Mouse (Mus musculus): Measurements from ENCODE around the gene Ssmem1. TPM values are rescaled to one million over a fixed set of nuclear protein-coding genes. Genes with fewer than 3 reads are reported as not detected.
A peak's percentile ranks its signal among the peaks of the same experiment; 100 is the strongest.

Ssmem1 gene
- polyA plus RNA-seq (2014; fragmentation: Nextera tagmentation; extraction: Ambion mirVana): 0.16 and 0.20 TPM in 2 replicates

DNA sequence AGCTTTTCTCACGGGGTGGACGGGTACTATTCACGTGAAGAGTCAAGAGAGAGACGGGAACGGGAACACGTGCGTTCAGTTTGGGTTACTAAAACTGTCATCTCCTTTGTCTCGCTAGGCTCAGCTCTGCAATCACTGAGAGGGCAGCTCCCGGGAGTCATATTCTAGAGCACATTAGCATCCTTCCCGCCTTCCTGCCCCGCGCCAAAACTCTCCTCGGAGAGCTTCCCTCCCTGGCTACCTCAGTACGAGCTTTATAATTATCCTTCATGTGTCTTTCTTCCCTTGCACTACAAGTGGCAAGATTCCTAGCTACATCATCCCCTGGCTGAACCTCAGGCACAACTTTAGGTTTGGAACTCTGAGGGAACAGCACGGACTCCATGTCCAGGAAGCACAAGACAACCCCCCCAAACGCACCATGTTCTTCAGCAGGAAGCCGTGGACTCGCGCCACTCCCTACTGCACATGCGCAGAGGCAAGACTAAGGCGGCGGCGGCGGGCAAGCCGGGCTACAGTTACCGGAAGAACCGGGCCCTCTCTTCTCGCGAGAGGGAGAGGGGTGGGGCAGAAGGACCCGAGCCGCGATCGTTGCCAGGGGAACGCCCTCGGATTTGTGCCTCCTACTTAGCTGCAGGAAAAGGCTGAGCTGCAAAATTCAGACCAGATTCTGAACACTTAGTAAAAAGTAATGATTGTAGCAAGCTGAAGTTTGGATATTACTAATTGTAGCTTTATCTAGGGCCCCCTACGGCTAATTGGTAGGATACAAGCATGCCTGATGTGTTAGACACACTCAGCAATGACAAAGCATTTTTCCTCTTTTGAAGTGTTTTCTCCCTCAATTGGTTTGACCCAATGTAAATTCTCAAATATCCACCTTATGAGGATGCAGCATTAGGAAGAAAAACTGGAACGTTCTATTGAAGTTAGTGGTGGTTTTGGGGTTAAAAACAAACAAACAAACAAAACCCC, at the start of gene Ssmem1, which contains the start of gene Tmem209:
Ssmem1 (plus strand) TSS at position 585 of the 975 bp plus-strand sequence.
Tmem209 (minus strand) TSS at position 519 of the 975 bp plus-strand sequence.
- peaks cover 4% of the 10 kb centered on the region for H3K4me1 ChIP-seq (ENCODE audit: control insufficient read depth, insufficient read depth, low read length)
- WGBS: under 1% methylated on average over 37 of the region's 37 CpGs
- H3K36me3 ChIP-seq (ENCODE audit: control insufficient read depth, insufficient read depth, low read length): peaks cover 11% of the 10 kb centered on the region; the same call in 1 of the 2 replicates
- peak within 1 kb of the TSS; percentile 64 for H3K4me2 ChIP-seq (ENCODE audit: low read length)
- no peaks in the 10 kb centered on the region for H3K9me3 ChIP-seq (replicated peaks; ENCODE audit: control insufficient read depth, low read length)
- H3K27ac ChIP-seq (ENCODE audit: low read depth, low read length): peak within 1 kb of the TSS; percentile 85
- H3K27me3 ChIP-seq (replicated peaks; ENCODE audit: control insufficient read depth, insufficient read depth, low read length): no peaks in the 10 kb centered on the region
- DNase-seq (ENCODE audit: low spot score): peak; percentile 99
- H3K9ac ChIP-seq (ENCODE audit: low read length): peak within 1 kb of the TSS; percentile 65
- ATAC-seq: peak; percentile 99
- peak within 1 kb of the TSS; percentile 40 for H3K4me3 ChIP-seq (ENCODE audit: low read depth, low read length)

GRCm38 (mm10) chr6:30460750-30461446, 48.8 kb upstream of the Ssmem1 start:
- peak; percentile 98 for DNase-seq (ENCODE audit: low spot score)
- ATAC-seq: peak; percentile 94
- no peak overlapping the region for H3K4me3 ChIP-seq (ENCODE audit: low read depth, low read length)
- H3K4me2 ChIP-seq (ENCODE audit: low read length): peak overlapping the region; percentile 59
- peaks cover 22% of the 10 kb centered on the region for H3K4me1 ChIP-seq (ENCODE audit: control insufficient read depth, insufficient read depth, low read length)
- H3K27me3 ChIP-seq (replicated peaks; ENCODE audit: control insufficient read depth, insufficient read depth, low read length): no peaks in the 10 kb centered on the region
- no peaks in the 10 kb centered on the region for H3K36me3 ChIP-seq (ENCODE audit: control insufficient read depth, insufficient read depth, low read length)
- no peaks in the 10 kb centered on the region for H3K9me3 ChIP-seq (replicated peaks; ENCODE audit: control insufficient read depth, low read length)
- peak overlapping the region; percentile 93 for H3K27ac ChIP-seq (ENCODE audit: low read depth, low read length)
- peak overlapping the region; percentile 62 for H3K9ac ChIP-seq (ENCODE audit: low read length)
- 6% methylated on average over 16 of the region's 19 CpGs for WGBS

DNA sequence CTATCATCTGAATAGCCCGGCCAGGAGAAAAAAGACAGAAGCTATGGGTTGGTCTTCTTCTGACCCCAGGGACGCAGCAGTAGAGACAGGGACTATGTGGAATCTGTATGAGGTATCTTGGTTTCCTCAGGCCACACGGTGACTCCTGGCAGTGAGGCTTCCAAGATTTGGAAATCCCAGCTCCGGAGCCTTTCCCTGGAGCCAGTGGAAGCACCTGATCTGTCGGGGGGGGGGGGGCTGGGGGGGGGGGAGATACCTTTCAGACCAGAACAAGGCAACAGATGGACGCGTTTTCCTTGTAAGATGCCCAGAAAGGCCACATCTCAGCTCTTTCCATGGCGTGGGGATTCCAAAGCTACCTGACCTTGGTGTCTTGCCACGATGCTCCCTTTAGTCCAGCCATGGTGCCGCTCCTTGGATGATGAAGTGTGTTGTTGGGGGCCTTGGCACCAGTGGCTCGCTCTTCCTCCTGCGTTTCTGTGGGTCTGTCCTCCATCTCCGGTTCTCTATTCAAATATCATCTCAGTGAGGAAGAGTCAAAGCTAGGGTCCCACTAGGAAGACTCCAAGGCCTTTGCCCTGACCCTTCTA, 47.8 kb upstream of the Ssmem1 start:
- ATAC-seq (no peak), DNase-seq (ENCODE audit: low spot score) (no peak)
- Histone ChIP-seq H3K4me2 (ENCODE audit: low read length) (no peak overlapping the region), H3K27me3 (replicated peaks; ENCODE audit: control insufficient read depth, insufficient read depth, low read length) (no peaks in the 10 kb centered on the region), H3K27ac (ENCODE audit: low read depth, low read length) (peak overlapping the region; percentile 93; the same call in 1 of the 2 replicates), H3K36me3 (ENCODE audit: control insufficient read depth, insufficient read depth, low read length) (no peaks in the 10 kb centered on the region), H3K4me3 (ENCODE audit: low read depth, low read length) (no peak overlapping the region), H3K4me1 (ENCODE audit: control insufficient read depth, insufficient read depth, low read length) (peaks cover 22% of the 10 kb centered on the region), H3K9ac (ENCODE audit: low read length) (no peak overlapping the region; the same call in 1 of the 2 replicates), H3K9me3 (replicated peaks; ENCODE audit: control insufficient read depth, low read length) (no peaks in the 10 kb centered on the region)
- 89% methylated on average over 11 of the region's 13 CpGs for WGBS

- H3K27me3 ChIP-seq (replicated peaks; ENCODE audit: control insufficient read depth, insufficient read depth, low read length): no peaks in the 10 kb centered on the region
- H3K27ac ChIP-seq (ENCODE audit: low read depth, low read length): no peak overlapping the region
- DNase-seq (ENCODE audit: low spot score): no peak
- WGBS: 44% methylated on average over 7 of the region's 7 CpGs
- no peak overlapping the region for H3K4me3 ChIP-seq (ENCODE audit: low read depth, low read length)
- H3K4me1 ChIP-seq (ENCODE audit: control insufficient read depth, insufficient read depth, low read length): peaks cover 22% of the 10 kb centered on the region
- H3K9me3 ChIP-seq (replicated peaks; ENCODE audit: control insufficient read depth, low read length): no peaks in the 10 kb centered on the region
- no peak for ATAC-seq
- no peaks in the 10 kb centered on the region for H3K36me3 ChIP-seq (ENCODE audit: control insufficient read depth, insufficient read depth, low read length)
- H3K9ac ChIP-seq (ENCODE audit: low read length): no peak overlapping the region
- H3K4me2 ChIP-seq (ENCODE audit: low read length): no peak overlapping the region
These were observed 46.8 kb upstream of the Ssmem1 start for GRCm38 (mm10) chr6:30462822-30463221.

DNA sequence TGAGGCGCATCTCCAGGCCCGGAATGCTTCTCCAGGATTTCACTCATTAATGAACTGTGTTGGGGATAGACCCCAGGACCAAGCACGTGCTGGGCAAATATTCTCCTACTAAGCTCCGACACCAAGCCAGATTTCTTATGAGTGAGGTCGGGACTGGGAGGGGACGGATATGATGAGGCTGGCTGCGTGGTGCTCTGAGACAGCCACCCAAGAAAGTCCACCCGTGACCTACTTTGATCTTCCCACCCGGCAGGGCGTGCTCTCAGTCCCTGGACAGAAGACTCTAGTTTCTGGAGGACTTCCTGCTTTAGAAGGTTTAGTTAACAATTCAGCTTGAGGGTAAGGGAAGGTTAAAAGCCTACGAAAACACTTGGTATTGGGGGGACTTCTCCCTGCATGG, 44.1 kb upstream of the Ssmem1 start:
- no peak for ATAC-seq
- Histone ChIP-seq H3K4me2 (ENCODE audit: low read length) (no peak overlapping the region), H3K27me3 (replicated peaks; ENCODE audit: control insufficient read depth, insufficient read depth, low read length) (no peaks in the 10 kb centered on the region), H3K36me3 (ENCODE audit: control insufficient read depth, insufficient read depth, low read length) (no peaks in the 10 kb centered on the region), H3K4me1 (ENCODE audit: control insufficient read depth, insufficient read depth, low read length) (peaks cover 11% of the 10 kb centered on the region), H3K9me3 (replicated peaks; ENCODE audit: control insufficient read depth, low read length) (no peaks in the 10 kb centered on the region), H3K4me3 (ENCODE audit: low read depth, low read length) (no peak overlapping the region), H3K27ac (ENCODE audit: low read depth, low read length) (no peak overlapping the region), H3K9ac (ENCODE audit: low read length) (no peak overlapping the region)
- no peak for DNase-seq (ENCODE audit: low spot score)
- 91% methylated on average over 11 of the region's 11 CpGs for WGBS

- Histone ChIP-seq H3K27me3 (replicated peaks; ENCODE audit: control insufficient read depth, insufficient read depth, low read length) (no peaks in the 10 kb centered on the region), H3K4me3 (ENCODE audit: low read depth, low read length) (no peak overlapping the region), H3K4me2 (ENCODE audit: low read length) (no peak overlapping the region), H3K36me3 (ENCODE audit: control insufficient read depth, insufficient read depth, low read length) (no peaks in the 10 kb centered on the region), H3K9ac (ENCODE audit: low read length) (no peak overlapping the region), H3K9me3 (replicated peaks; ENCODE audit: control insufficient read depth, low read length) (no peaks in the 10 kb centered on the region), H3K27ac (ENCODE audit: low read depth, low read length) (no peak overlapping the region), H3K4me1 (ENCODE audit: control insufficient read depth, insufficient read depth, low read length) (no peaks in the 10 kb centered on the region; the same call in 1 of the 2 replicates)
- WGBS: 84% methylated on average over 1 of the region's 1 CpGs
- DNase-seq (ENCODE audit: low spot score) (no peak), ATAC-seq (no peak)
These were observed 41.6 kb upstream of the Ssmem1 start for GRCm38 (mm10) chr6:30468058-30468457.

GRCm38 (mm10) chr6:30468684-30469083, 41.0 kb upstream of the Ssmem1 start:
- no peaks in the 10 kb centered on the region for H3K36me3 ChIP-seq (ENCODE audit: control insufficient read depth, insufficient read depth, low read length)
- 63% methylated on average over 12 of the region's 12 CpGs for WGBS
- no peak overlapping the region for H3K4me2 ChIP-seq (ENCODE audit: low read length)
- DNase-seq (ENCODE audit: low spot score) (peak; percentile 65), ATAC-seq (peak; percentile 33; the same call in 1 of the 2 replicates)
- H3K27ac ChIP-seq (ENCODE audit: low read depth, low read length): peak overlapping the region; percentile 68; the same call in 1 of the 2 replicates
- no peak overlapping the region for H3K9ac ChIP-seq (ENCODE audit: low read length)
- H3K4me1 ChIP-seq (ENCODE audit: control insufficient read depth, insufficient read depth, low read length): no peaks in the 10 kb centered on the region; the same call in 1 of the 2 replicates
- no peaks in the 10 kb centered on the region for H3K9me3 ChIP-seq (replicated peaks; ENCODE audit: control insufficient read depth, low read length)
- H3K27me3 ChIP-seq (replicated peaks; ENCODE audit: control insufficient read depth, insufficient read depth, low read length): no peaks in the 10 kb centered on the region
- no peak overlapping the region for H3K4me3 ChIP-seq (ENCODE audit: low read depth, low read length)

DNA sequence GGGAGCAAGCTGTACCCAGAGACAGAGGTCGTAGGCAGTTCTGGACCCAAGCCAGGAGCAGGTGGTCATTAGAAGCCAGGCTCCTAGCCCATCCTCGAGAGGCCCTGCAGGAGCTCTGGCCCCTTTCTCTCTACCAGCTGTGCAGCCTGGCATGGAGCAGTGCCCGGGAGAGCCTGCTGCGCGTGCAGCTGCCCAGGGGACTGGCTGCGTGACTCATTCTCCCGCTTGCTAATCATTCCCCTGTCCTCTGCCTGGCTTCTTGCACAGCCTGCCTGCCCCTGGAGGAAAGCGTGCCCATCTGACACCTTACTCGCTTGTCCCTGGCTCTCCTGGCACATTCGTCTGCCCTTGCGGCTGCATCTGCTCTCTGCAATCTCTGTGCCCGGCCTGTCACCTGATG, 40.3 kb upstream of the Ssmem1 start:
- no peaks in the 10 kb centered on the region for H3K27me3 ChIP-seq (replicated peaks; ENCODE audit: control insufficient read depth, insufficient read depth, low read length)
- H3K27ac ChIP-seq (ENCODE audit: low read depth, low read length): peak overlapping the region; percentile 68
- 45% methylated on average over 12 of the region's 12 CpGs for WGBS
- no peaks in the 10 kb centered on the region for H3K36me3 ChIP-seq (ENCODE audit: control insufficient read depth, insufficient read depth, low read length)
- H3K9ac ChIP-seq (ENCODE audit: low read length): peak overlapping the region; percentile 32; the same call in 1 of the 2 replicates
- no peak overlapping the region for H3K4me3 ChIP-seq (ENCODE audit: low read depth, low read length)
- H3K4me1 ChIP-seq (ENCODE audit: control insufficient read depth, insufficient read depth, low read length): no peaks in the 10 kb centered on the region; the same call in 1 of the 2 replicates
- DNase-seq (ENCODE audit: low spot score) (peak; percentile 59), ATAC-seq (peak; percentile 74)
- no peak overlapping the region for H3K4me2 ChIP-seq (ENCODE audit: low read length)
- H3K9me3 ChIP-seq (replicated peaks; ENCODE audit: control insufficient read depth, low read length): no peaks in the 10 kb centered on the region

All from forebrain, embryonic 14.5 days (tissue).